Mouse (Mus musculus) urinary bladder, postnatal 10 days (tissue): ENCODE results near the gene Pecr.
"Not testable (repeated sequence)": the region's sequence is repeated elsewhere in the genome, so short reads cannot be mapped to it uniquely, and the experiment has no call there.

Source experiments
- DNase-seq: peaks from one replicate; pipeline ENCODE4 v3.0.0; 2022; ENCODE audit warnings: low spot score

Pecr gene

DNA sequence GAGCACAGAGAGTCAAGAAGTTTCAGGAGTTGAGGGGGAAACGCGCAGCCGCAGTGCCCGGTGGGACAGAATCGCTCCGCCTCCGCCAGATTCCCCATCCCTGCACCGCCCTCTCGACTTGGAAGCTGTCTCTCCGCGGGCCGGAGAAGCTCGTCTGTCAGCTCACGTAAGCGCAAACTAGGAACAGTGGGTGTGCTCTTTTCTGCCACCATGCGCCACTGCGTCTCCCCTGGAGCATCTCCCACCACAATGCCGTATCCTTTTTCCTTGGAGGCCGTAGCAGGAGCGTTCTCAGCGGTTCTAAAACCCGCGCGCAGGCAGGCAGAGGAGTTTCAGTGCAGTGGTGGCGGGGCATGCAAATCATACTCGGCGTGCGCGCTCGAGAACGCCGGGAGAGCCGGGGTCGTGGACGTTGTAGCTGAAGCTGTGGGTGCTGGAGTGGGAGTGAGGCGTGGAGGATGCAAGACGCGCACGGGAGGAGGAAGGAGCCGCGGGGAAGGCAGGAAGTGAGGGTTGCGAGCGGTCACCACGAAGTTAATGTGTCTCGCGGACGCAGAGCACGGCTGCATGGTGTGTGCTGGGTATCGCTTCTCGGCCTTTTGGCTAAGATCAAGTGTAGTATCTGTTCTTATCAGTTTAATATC is 47.6 kb downstream of the Pecr start:
- not testable (repeated sequence) for DNase-seq

DNA sequence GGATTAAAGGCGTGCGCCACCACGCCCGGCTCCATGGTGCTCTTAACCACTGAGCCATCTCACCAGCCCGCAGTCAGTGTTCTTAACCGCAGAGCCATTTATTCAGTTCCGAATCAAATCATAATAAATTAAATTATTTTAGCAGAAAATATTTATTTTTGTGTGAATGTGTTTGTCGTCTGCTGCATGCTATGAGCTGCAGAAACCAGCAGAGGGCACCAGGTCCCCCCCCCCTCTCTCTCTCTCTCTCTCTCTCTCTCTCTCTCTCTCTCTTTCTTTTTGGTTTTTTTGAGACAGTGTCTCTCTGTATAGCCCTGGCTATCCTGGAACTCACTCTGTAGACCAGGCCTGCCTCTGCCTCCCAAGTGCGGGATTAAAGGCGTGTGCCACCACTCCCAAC is 51.5 kb downstream of the Pecr start:
- not testable (repeated sequence) for DNase-seq

- DNase-seq: no peak
Observed at GRCm38 (mm10) chr1:72228974-72229373, 55.1 kb downstream of the Pecr start.

DNA sequence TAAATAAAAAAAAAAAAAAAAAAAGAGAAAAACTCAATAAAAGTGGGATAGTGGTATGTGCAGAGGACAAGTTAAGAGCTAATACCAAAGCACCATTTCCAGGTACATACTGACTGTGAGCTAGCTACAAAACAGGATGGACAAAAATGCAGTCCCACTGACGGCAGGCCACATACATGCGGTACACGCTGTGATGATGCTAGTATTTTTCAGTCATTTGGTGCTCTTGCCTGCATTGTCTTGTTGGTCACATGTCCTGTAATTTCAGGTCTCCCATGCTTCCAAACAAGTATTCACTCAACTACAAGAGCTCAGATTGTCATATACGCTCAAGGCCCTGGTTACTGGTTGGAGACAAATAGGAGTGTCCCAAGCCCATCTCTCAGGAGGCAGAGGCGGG is 56.6 kb downstream of the Pecr start:
- no peak for DNase-seq

GRCm38 (mm10) chr1:72226887-72227481 is 57.1 kb downstream of the Pecr start:
- no peak for DNase-seq

DNA sequence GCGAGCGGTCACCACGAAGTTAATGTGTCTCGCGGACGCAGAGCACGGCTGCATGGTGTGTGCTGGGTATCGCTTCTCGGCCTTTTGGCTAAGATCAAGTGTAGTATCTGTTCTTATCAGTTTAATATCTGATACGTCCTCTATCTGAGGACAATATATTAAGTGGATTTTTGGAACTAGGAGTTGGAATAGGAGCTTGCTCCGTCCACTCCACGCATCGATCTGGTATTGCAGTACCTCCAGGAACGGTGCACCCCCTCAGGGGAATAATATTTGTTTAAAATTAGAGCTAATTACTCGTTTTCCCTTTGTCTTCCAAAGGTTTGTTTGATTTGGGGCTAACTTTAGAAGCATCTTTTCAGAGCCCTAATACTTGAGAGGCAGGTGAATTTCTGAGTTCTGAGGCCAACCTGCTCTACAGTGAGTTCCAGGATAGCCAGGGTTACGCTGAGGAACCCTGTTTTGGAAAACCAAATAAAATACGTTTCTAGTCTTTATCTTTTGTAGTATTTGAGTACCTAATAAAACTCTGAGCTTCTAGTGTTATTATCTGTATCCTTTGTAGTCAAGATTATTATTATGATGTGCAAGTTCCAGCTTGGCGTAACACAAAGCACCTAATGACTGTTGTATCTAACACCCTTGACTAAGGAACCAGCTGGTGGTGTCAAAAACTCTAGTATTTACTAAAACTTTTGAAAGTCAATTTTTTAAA is 57.8 kb downstream of the Pecr start:
- DNase-seq: no peak

DNA sequence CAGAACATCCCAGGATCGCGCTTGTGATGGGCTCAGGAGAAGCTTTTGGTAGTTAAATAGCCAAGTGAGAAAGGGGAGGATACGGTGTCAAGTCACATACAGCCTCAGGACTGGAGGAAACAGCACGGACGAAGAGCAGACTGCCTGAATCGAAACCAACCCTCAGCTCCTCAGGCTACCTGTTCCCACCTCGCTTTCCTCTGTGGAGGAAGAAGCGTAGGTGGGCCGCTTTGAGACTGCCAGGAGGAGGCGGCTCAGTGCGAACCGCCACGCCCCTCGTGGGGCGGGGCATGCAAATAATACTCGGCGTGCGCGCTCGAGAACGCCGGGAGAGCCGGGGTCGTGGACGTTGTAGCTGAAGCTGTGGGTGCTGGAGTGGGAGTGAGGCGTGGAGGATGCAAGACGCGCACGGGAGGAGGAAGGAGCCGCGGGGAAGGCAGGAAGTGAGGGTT is 58.4 kb downstream of the Pecr start:
- peak; percentile 28 for DNase-seq

DNA sequence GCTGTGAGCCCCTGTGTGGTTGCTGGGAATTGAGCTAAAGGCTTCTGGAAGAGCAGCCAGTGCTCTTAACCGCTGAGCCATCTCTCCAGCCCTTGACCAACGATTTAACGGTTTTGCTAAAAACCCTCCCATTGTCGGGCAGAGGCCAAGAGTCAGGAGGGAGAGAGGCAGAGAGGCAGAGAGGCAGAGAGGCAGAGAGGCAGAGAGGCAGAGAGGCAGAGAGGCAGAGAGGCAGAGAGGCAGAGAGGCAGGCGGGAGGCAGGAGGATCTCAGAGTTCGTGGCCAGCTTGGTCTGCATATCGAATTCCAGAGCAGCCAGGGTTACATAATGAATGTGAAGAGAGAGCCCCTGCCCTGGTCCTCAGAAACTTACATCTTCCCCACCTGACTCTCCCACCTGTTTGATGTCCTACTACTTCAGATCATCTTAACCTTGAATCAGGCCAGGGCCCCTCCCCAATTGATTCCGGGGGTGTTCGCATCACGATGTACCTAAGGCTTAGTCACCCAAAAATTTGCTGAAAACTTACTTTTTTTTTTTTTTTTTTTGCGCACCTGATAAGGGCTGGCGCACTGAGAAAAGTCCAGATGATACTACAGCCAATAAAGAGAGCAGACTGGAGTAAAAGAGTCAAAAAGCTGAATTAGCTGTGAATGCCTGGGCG is 58.9 kb downstream of the Pecr start:
- DNase-seq: no peak

- DNase-seq: no peak
Observed at GRCm38 (mm10) chr1:72220008-72220407, 64.1 kb downstream of the Pecr start.

DNA sequence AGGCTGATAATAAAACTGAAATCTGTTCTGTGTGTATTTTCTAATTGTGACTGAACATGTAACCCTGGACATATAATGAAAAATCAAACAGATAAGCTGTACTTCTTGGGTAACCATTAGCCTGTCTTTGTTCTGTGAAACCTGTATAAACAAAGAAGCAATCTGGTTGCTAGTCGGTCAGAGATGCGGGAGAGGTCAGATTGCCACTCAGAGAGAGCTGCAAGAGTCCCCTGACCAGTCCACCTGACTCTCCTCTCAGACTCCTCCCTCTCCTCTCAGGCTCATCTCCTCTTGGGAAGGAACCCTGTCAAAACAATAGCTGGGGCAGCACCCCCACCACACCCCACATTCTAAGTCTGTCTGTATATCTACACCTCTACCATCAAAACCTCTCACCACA is 65.0 kb downstream of the Pecr start:
- DNase-seq: no peak

DNA sequence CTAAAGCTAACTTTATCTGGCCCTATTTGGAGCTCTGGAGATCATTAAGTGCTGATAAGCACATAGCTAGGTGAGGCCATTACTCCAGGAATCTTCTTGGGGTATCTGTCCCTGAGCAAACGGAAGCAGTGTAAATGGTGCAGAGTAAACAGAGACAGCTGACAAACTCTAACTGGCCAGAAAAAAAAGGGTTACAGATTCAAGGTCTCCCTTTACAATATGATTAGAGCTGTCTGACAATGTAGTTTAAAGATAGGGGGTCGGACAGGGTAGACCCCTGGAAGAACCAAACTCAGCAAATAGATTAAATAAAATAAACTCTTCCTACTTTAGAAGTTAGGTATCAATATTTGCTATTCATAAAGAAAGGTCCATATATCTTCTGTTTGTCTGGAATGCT is 65.5 kb downstream of the Pecr start:
- DNase-seq: no peak

GRCm38 (mm10) chr1:72216761-72217160 is 67.4 kb downstream of the Pecr start:
- DNase-seq: no peak

DNA sequence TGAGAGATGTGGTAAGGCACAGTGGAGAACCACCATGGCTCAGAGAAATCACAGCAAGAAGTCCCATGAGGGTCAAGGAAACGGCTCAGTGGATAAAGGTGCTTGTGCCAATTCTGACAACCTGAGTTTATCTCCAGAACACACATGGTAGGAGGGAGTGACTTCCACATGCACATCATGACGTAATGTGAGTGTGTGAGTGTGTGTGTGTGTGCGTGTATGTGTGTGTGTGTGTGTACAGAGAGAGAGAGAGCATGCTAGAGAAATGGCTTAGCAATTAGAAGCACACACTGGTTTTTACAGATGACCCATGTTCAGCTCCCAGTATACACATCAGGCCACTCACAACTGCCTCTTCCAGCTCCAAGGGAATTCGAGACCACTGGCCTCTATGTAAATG is 68.9 kb downstream of the Pecr start:
- DNase-seq: no peak

DNA sequence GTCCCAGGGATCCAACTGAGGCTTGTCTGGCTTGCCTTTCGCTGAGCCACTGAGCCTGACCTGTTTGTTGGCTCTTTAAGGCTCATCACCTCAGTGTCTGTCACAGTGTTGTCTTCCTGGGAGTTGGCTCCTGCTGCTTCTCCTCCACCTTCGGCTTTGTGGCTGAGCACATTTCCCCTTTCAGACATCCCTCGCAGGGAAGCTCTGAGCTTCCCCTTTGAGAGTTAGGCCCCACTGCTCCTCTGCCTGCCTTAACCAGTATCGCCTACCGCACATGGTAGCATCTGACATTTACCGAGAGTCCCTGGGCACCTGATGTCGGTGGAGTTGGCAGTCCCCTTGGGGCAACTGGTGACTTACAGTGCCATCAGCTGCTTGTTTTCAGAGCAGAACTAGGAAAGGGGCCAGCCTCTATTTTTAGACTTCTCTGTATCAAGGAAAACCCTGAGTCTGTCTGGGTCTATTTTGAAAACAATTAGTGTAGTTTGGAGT is 69.6 kb downstream of the Pecr start:
- no peak for DNase-seq

DNA sequence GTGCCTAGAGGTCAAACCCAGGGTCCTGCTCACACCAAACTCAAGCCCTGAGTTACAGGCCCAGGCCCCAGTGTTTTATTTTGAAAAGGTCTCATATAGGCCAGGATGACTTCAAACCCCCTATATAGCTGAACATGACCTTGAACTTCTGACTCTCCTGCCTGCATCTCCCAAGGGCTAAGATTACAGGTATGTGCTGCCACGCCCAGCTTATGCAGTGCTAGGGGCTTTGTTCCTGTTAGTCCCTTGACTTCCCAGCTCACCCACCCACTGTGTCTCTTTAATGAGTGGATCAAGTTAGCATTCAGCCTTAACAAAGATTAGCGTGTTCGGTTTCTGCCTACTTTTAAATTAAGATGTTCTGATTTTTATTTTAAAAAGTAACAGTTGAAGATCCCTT is 70.2 kb downstream of the Pecr start:
- DNase-seq: no peak

DNA sequence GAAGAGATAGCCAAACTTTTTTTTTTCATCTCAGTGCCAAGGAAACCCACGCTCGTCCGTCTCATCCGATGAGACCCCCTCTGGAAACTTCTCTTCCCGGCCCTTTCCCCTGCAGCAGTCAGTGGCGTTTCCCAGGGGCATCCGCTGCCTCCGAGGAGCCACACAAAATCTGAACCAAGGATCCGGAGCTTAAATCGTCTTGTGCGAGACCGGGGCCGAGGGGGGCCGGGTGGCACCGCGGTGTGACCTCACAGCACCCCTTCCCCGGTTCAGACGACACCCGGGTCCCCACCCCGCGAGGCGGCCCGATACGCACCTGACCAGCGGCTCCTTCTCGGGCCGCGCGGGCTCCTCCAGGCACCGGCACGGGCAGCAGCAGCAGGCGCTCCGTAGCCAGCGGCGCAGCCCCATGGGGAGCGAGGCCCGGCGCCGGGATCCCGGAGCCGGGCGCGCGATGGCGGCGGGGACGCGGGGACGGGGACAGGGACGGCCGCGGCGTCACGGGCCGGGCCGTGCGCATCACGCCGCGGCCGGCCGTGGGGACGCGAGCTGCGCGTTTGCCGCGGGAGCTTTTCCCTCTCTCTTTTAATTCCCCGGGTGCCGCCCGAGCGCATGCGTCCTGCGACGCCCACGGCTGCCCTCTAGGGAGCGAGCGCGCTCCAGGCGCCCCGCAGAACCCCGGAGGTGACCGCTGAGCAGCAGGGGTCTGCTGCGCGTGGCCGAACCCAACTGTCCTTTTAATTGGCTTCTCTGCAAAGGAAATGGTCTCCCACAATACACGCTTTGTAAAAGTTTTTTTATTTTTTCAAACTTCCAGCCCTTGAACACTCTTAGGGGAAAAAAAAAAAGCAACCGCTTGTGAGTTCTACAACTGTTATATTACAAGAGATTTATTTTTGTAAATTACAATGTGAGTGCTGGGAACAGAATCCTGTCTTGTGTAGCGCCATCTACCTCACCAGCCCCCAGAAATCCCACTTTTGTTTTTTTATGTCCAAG is 72.1 kb downstream of the Pecr start, which contains the start of gene Mreg:
TSS of gene Mreg (minus strand) at position 607 of the 999 bp plus-strand sequence.
- no peak for DNase-seq

DNA sequence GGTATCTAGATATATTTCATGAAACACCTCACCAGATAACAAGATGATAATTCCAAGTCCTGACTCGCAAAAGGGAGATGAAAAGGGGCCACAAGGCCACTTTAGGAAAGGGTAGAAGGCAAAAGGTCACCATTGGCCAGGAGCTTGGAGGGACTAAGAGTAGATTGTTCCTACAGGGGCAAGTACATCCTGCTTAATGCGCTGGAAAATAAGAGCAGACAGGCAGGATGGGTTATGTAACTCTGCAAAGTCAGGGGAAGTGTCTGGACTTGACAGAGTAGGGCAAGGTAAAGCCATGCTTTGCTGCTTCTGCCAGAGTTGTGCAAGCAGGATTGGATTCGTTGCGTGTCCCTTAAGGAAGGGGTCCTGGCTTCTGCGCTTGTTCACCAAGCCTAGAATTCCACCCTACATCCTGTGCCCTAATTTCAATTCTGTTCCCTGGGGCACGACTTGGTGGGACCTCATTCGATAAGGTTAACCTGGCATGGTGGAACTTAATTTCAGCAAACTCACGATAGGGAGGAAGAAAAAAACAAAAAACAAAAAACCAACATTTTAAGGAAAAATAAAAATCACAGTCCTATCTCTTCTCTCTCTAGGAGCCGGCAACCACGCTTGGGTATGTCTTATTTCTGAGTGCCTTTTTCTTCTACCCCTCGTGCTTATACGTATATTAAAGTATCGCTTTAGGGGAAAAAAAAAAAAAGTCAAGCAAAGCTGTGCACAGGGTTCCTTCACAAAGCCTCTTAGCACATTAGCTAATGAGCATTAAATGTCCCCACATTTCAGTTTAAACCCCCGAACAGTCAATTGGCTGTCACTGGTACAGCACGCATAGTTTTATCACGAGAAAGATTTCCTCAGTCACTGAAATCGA is 73.1 kb downstream of the Pecr start:
- DNase-seq: no peak
